Mouse (Mus musculus) retina, adult 2 months (tissue): ENCODE measurements around the gene Pcbd1.
"Not testable (repeated sequence)": the region's sequence is repeated elsewhere in the genome, so short reads cannot be mapped to it uniquely, and the experiment has no call there.

Experiments
- DNase-seq: peaks from one replicate; pipeline ENCODE4 v3.0.0-alpha.2; 2012; ENCODE audit warnings: low read depth, low spot score

The Pcbd1 gene

GRCm38 (mm10) chr10:61103564-61104114 is 14.5 kb downstream of the Pcbd1 start:
- DNase-seq = no peak

- DNase-seq = no peak
Measured at GRCm38 (mm10) chr10:61114246-61114720, 25.2 kb downstream of the Pcbd1 start.

DNA sequence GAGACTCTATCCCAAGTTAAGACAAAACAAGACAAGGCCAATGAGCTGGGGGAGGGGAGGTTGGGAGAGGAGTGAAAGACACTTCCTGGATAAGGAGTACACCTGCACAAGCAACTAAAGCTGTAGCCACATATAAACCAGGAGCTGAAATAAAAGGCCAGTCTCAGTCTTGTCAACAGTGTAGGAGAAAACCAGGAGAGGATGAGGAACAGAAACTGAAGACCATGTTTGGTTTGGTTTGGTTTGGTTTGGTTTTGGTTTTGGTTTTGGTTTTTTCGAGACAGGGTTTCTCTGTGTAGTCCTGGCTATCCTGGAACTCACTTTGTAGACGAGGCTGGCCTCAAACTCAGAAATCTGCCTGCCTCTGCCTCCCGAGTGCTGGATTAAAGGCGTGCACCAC is 32.6 kb downstream of the Pcbd1 start:
- not testable (repeated sequence) for DNase-seq

GRCm38 (mm10) chr10:61123276-61123913 is 34.3 kb downstream of the Pcbd1 start:
- DNase-seq = no peak

DNA sequence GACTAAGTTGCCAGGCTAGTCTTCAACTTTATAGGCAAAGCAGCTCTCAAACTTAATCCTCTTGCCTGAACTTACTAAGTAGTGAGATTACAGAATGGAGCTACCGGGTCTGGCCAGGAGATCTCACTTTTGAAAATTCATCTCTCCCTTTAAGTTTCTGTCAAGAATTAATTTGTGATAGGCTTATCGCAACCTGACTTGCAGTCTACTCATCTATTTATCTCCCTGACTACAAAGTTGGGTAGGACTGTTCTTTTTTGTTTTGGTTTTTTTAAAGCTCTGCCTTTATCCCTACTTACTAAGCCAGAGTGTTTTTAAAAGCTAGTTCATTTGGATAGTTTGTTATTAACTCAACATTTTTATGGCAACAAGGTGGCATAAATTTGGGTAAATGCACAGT is 35.3 kb downstream of the Pcbd1 start:
- no peak for DNase-seq

- no peak for DNase-seq
Measured at GRCm38 (mm10) chr10:61128701-61129365, 39.7 kb downstream of the Pcbd1 start.

GRCm38 (mm10) chr10:61130959-61131358 is 41.8 kb downstream of the Pcbd1 start:
- no peak for DNase-seq

DNA sequence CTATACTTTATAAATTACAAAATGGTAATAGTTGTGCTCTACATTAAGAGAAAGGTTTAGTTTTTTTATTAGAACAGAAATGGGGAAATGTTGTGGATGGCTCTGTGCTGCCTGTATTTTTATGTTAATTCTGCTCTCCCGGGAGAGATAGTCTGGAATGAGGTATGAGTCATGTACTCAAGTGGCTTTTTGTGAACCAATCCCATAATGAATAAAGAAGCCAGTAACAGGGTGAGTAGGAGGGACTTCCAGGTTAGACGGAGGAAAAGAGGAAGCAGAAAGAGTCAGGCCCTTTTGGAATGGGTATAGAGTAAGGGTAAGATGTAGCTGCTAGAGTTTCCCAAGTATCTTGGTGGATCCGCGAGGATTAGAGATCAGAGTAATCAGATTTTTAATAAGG is 44.9 kb downstream of the Pcbd1 start:
- DNase-seq = no peak

DNA sequence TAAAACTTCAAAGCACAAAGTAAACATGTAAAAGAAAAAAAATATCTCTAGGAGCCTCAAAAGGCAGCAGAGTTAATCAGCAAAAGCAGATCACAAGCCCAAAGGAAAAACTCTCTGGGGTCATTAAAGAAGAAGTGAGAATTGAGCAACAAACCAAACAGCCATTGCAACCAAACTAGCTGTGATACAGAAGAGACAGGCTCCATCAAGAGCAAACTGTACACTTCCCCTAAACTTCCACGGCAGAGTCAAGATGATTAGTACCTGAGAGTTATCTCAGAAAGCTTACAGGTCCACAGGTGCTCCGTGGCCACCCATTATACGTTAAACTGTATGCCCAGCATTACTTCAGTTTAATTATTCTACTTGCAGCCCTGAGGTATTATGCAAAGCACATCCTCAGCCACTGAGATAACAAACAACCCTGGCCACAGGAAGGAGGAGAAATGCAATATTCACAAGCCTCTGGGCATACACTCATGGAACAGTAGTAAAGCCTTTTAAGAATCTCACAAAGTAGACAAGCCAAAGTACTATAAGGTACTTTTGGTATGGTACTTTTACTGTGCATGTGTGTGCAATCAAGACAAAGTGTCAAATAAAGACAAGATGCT is 46.2 kb downstream of the Pcbd1 start:
- DNase-seq = no peak

- no peak for DNase-seq
Measured at GRCm38 (mm10) chr10:61137567-61137966, 48.4 kb downstream of the Pcbd1 start.

DNA sequence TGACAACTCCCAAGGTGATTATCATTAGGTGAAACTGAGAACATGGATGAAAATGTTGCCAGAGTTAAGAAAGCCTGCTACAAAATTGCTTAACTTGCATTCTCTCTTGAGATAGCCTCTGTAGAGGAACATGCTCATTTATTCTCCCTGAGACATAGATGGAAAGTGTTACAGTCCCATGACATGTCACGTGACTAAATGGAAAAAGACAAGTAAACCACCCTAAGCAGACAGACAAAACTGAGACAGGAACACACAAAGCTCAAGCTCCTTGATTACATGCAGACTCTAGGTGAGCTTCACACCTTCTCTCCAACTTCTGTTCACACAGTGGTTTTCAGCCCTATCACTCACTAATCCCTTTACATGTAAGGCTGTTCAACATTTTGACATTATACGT is 54.2 kb downstream of the Pcbd1 start:
- DNase-seq = no peak
